10 mouse cellular contexts compared by ENCODE assay signal in the genomic region with DNA sequence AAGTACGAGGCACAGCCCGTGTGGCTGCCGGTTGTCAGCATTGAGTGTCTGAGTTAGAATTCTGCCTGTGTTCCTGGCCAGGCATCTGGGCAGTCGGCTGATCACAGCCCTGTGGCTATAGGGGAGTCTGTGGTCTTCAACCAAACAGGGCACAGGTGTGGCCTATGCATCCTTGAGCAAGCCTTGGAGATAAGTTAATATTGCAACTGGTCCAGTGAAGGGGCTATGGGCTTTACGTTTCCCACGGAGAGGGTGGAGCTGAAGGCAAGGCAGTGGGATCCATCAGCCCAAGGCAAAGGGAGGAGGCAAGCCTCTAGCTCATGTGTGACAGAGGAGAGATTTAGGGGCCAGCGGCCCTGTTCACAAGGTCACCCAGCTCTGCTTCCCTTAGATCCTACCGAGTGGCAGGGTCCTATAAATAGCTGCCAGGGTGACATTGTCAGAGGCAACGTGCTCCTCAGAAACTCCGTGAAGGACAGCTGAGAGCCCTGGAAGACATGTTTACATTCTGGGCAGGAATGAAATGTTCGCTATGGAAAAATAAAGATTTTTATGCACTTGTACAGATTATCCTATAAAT.
DNase-seq lines count a peak whose midpoint lies in the region; ATAC-seq lines count a peak whose summit lies in the region.
"Had no signal": no experiment of that assay in that cellular context is flagged by ENCODE, and none has a peak within 500 bp of the region (broad histone marks: within the 10 kb centered on the region; RNA-seq: fewer than 3 reads in every experiment).

No protein-coding gene starts in this region.

- ATAC-seq in forebrain, embryonic 12.5 days (ENCODE audit: low FRiP score) = 0 out of 2 replicates have a peak, but pooled peaks have one; percentile 14
- 0 out of 2 replicates have a peak, but pooled peaks have one; percentile 34 for ATAC-seq in hindbrain, embryonic 14.5 days (ENCODE audit: low FRiP score)
- peak; percentile 41; the same call in 1 of the 2 replicates for ATAC-seq in neural tube, embryonic 13.5 days (ENCODE audit: low read depth)
- no peak for ATAC-seq in inflammation-experienced regulatory T-cells, adult 6 months

- H3K4me3 ChIP-seq in forebrain, embryonic 12.5 days (replicated peaks) = no peak overlapping the region
- H3K4me3 ChIP-seq in hindbrain, embryonic 14.5 days (replicated peaks; ENCODE audit: low read length) = no peak overlapping the region
- H3K4me3 ChIP-seq in neural tube, embryonic 13.5 days = no peak overlapping the region
- H3K4me3 ChIP-seq: liver, embryonic 13.5 days had no signal

- H3K9me3 ChIP-seq in forebrain, embryonic 12.5 days = no peaks in the 10 kb centered on the region
- no peaks in the 10 kb centered on the region for H3K9me3 ChIP-seq in hindbrain, embryonic 14.5 days (ENCODE audit: control insufficient read depth, low read length)
- H3K9me3 ChIP-seq in neural tube, embryonic 13.5 days = no peaks in the 10 kb centered on the region
- H3K9me3 ChIP-seq: liver, embryonic 13.5 days had no signal

- no peak overlapping the region for H3K9ac ChIP-seq in forebrain, embryonic 12.5 days
- H3K9ac ChIP-seq in hindbrain, embryonic 14.5 days = no peak overlapping the region
- no peak overlapping the region for H3K9ac ChIP-seq in neural tube, embryonic 13.5 days
- H3K9ac ChIP-seq: liver, embryonic 13.5 days had no signal

- WGBS in forebrain, embryonic 12.5 days = 43% methylated on average over 11 of the region's 11 CpGs
- WGBS in hindbrain, embryonic 14.5 days = 46% methylated on average over 11 of the region's 11 CpGs
- WGBS in neural tube, embryonic 13.5 days = 35% methylated on average over 11 of the region's 11 CpGs

- H3K4me1 ChIP-seq in forebrain, embryonic 12.5 days = peaks cover 43% of the 10 kb centered on the region
- peaks cover 51% of the 10 kb centered on the region for H3K4me1 ChIP-seq in hindbrain, embryonic 14.5 days (replicated peaks; ENCODE audit: control insufficient read depth, insufficient read depth, low read length)
- H3K4me1 ChIP-seq in neural tube, embryonic 13.5 days (replicated peaks) = peaks cover 73% of the 10 kb centered on the region
- H3K4me1 ChIP-seq: liver, embryonic 13.5 days had no signal

- H3K27me3 ChIP-seq in forebrain, embryonic 12.5 days = peaks cover 70% of the 10 kb centered on the region
- no peaks in the 10 kb centered on the region for H3K27me3 ChIP-seq in hindbrain, embryonic 14.5 days (ENCODE audit: control insufficient read depth, insufficient read depth, low read length)
- no peaks in the 10 kb centered on the region for H3K27me3 ChIP-seq in neural tube, embryonic 13.5 days
- H3K27me3 ChIP-seq: liver, embryonic 13.5 days had no signal

- peak; percentile 29 for DNase-seq in ovary, postnatal 36 days (ENCODE audit: low spot score)
- DNase-seq in ovary, postnatal 14 days (ENCODE audit: low spot score) = no peak
- DNase-seq in hindbrain, embryonic 14.5 days (ENCODE audit: low spot score) = no peak
- DNase-seq in gastrocnemius, postnatal 25 days = no peak
- DNase-seq: heart, postnatal 36 days; kidney, postnatal 14 days; liver, embryonic 13.5 days had no signal

- peak overlapping the region; percentile 83 for H3K27ac ChIP-seq in forebrain, embryonic 12.5 days
- peak overlapping the region; percentile 76 for H3K27ac ChIP-seq in hindbrain, embryonic 14.5 days
- peak overlapping the region; percentile 89 for H3K27ac ChIP-seq in neural tube, embryonic 13.5 days (replicated peaks)
- H3K27ac ChIP-seq: liver, embryonic 13.5 days had no signal

- H3K36me3 ChIP-seq in forebrain, embryonic 12.5 days (replicated peaks) = no peaks in the 10 kb centered on the region
- no peaks in the 10 kb centered on the region for H3K36me3 ChIP-seq in hindbrain, embryonic 14.5 days (replicated peaks; ENCODE audit: control insufficient read depth, insufficient read depth)
- no peaks in the 10 kb centered on the region for H3K36me3 ChIP-seq in neural tube, embryonic 13.5 days
- H3K36me3 ChIP-seq: liver, embryonic 13.5 days had no signal

- peak overlapping the region; percentile 42 for H3K4me2 ChIP-seq in forebrain, embryonic 12.5 days
- H3K4me2 ChIP-seq in hindbrain, embryonic 14.5 days (replicated peaks) = peak overlapping the region; percentile 35; the same call in 1 of the 2 replicates
- peak overlapping the region; percentile 35 for H3K4me2 ChIP-seq in neural tube, embryonic 13.5 days
- H3K4me2 ChIP-seq: liver, embryonic 13.5 days had no signal
